Mouse (Mus musculus) brain, embryonic 14.5 days (tissue): ENCODE data around the gene Irs3.

Experiments
- CTCF ChIP-seq: fragments of 200-500 bp; IDR thresholded peaks from 2 replicates; pipeline ENCODE4 v1.5.1; 2012; ENCODE audit warnings: inconsistent platforms, mild to moderate bottlenecking, moderate library complexity, borderline replicate concordance; ENCODE audit not compliant: insufficient read depth, insufficient read length; ENCODE audit errors: extremely low read depth
- POLR2A ChIP-seq: fragments of 200-500 bp; IDR thresholded peaks from 2 replicates; pipeline ENCODE4 v1.6.1; 2012; ENCODE audit warnings: mild to moderate bottlenecking, inconsistent platforms, borderline replicate concordance; ENCODE audit not compliant: poor library complexity, insufficient read depth, insufficient read length, severe bottlenecking; ENCODE audit errors: extremely low read depth

- TF ChIP-seq POLR2A (no peak), CTCF (no peak)
Observed at GRCm38 (mm10) chr5:137663057-137663456, 17.5 kb upstream of the Irs3 start.
